Mouse (Mus musculus) lung, embryonic 16.5 days (tissue): ENCODE measurements around the gene Smg6. TPM values are rescaled to one million over a fixed set of nuclear protein-coding genes. Genes with fewer than 3 reads are reported as not detected.
"Not testable (repeated sequence)": the region's sequence is repeated elsewhere in the genome, so short reads cannot be mapped to it uniquely, and the experiment has no call there.

Experiments
- ATAC-seq: fragments of 200-750 bp; cut with Nextera tagmentation; 2 replicates; pipeline ENCODE4 v1.8.0; 2017; ENCODE audit warnings: low read depth, mild to moderate bottlenecking, moderate library complexity
- H3K27ac ChIP-seq: fragments of 300-500 bp; sonication (generic); 2 replicates; pipeline ENCODE4 v1.5.1; 2014; ENCODE audit warnings: mild to moderate bottlenecking, control low read depth, low read length
- H3K27me3 ChIP-seq: fragments of 300-500 bp; sonication (generic); 2 replicates; pipeline ENCODE4 v1.6.1; 2014; ENCODE audit warnings: low read depth, low read length, mixed read lengths; ENCODE audit not compliant: control insufficient read depth, insufficient read depth
- H3K36me3 ChIP-seq: fragments of 300-500 bp; sonication (generic); 2 replicates; pipeline ENCODE4 v1.6.1; 2014; ENCODE audit warnings: low read length; ENCODE audit not compliant: control insufficient read depth, insufficient read depth
- H3K4me1 ChIP-seq: fragments of 300-500 bp; sonication (generic); replicated peaks from 2 replicates; pipeline ENCODE4 v1.6.1; 2014; ENCODE audit warnings: low read length, mixed read lengths; ENCODE audit not compliant: control insufficient read depth, insufficient read depth
- H3K4me2 ChIP-seq: fragments of 300-500 bp; sonication (generic); 2 replicates; pipeline ENCODE4 v1.6.1; 2014; ENCODE audit warnings: low read depth, low read length, control low read depth
- H3K4me3 ChIP-seq: fragments of 300-500 bp; sonication (generic); 2 replicates; pipeline ENCODE4 v1.5.1; 2014; ENCODE audit warnings: mild to moderate bottlenecking, low read length, control low read depth
- H3K9ac ChIP-seq: fragments of 300-500 bp; sonication (generic); 2 replicates; pipeline ENCODE4 v1.6.1; 2014; ENCODE audit warnings: low read length, control low read depth
- H3K9me3 ChIP-seq: fragments of 300-500 bp; sonication (generic); 2 replicates; pipeline ENCODE4 v1.6.1; 2016; ENCODE audit warnings: low read length; ENCODE audit not compliant: control insufficient read depth
- WGBS: fragments of 180-500 bp; shearing (Covaris S2); extraction: QIAGEN DNeasy Blood & Tissue Kit; methylation state at CpG from one replicate; pipeline ENCODE4 v1.1.7; 2014; 5-methylcytosine and 5-hydroxymethylcytosine counted together
- polyA plus RNA-seq: library from polyadenylated mRNA; unstranded; fragments of >200 nt; fragmentation: Nextera tagmentation; extraction: Ambion mirVana; gene quantifications from 2 replicates; pipeline ENCODE4 v1.2.1, GENCODE M21; 2015

Gene Smg6
- polyA plus RNA-seq, 1 experiment from 2014 or later = 17.0 TPM

GRCm38 (mm10) chr11:74996482-74996881 is 70.9 kb downstream of the Smg6 start:
- H3K27ac ChIP-seq = no peak overlapping the region
- H3K9ac ChIP-seq = no peak overlapping the region

GRCm38 (mm10) chr11:75000869-75001653 is 75.4 kb downstream of the Smg6 start:
- 46% methylated on average over 10 of the region's 10 CpGs for WGBS
- Histone ChIP-seq H3K4me1 (peaks cover 6% of the 10 kb centered on the region; the same call in 1 of the 2 replicates), H3K27me3 (no peaks in the 10 kb centered on the region), H3K4me3 (no peak overlapping the region), H3K9me3 (no peaks in the 10 kb centered on the region), H3K36me3 (peaks cover 3% of the 10 kb centered on the region; the same call in 1 of the 2 replicates), H3K4me2 (no peak overlapping the region; the same call in 1 of the 2 replicates), H3K9ac (no peak overlapping the region), H3K27ac (peak overlapping the region; percentile 77)
- ATAC-seq = peak; percentile 85

More at GRCm38 (mm10) chr11:74996482-74996881, 70.9 kb downstream of the Smg6 start:
- Histone ChIP-seq H3K4me3 (no peak overlapping the region), H3K4me2 (no peak overlapping the region), H3K36me3 (peaks cover 3% of the 10 kb centered on the region; the same call in 1 of the 2 replicates), H3K4me1 (peaks cover 18% of the 10 kb centered on the region), H3K9me3 (no peaks in the 10 kb centered on the region), H3K27me3 (no peaks in the 10 kb centered on the region)
- ATAC-seq = no peak
- 72% methylated on average over 1 of the region's 1 CpGs for WGBS

- 69% methylated on average over 2 of the region's 2 CpGs for WGBS
- Histone ChIP-seq H3K4me1 (peaks cover 13% of the 10 kb centered on the region), H3K4me2 (no peak overlapping the region), H3K9ac (no peak overlapping the region), H3K27me3 (no peaks in the 10 kb centered on the region), H3K4me3 (no peak overlapping the region), H3K9me3 (no peaks in the 10 kb centered on the region), H3K36me3 (peaks cover 3% of the 10 kb centered on the region; the same call in 1 of the 2 replicates), H3K27ac (no peak overlapping the region)
- ATAC-seq = no peak
Measured at GRCm38 (mm10) chr11:75008270-75008669, 82.6 kb downstream of the Smg6 start.

GRCm38 (mm10) chr11:75009537-75009936 is 83.9 kb downstream of the Smg6 start:
- not testable (repeated sequence) for H3K9me3 ChIP-seq, H3K27ac ChIP-seq, H3K4me3 ChIP-seq, H3K36me3 ChIP-seq, H3K9ac ChIP-seq, H3K4me2 ChIP-seq, H3K27me3 ChIP-seq, ATAC-seq
- WGBS = 89% methylated on average over 2 of the region's 2 CpGs
- peaks cover 23% of the 10 kb centered on the region for H3K4me1 ChIP-seq

GRCm38 (mm10) chr11:75012997-75013694 is 87.5 kb downstream of the Smg6 start:
- no peaks in the 10 kb centered on the region for H3K27me3 ChIP-seq
- peak overlapping the region; percentile 90 for H3K27ac ChIP-seq
- H3K4me2 ChIP-seq = peak overlapping the region; percentile 25; the same call in 1 of the 2 replicates
- peaks cover 3% of the 10 kb centered on the region; the same call in 1 of the 2 replicates for H3K36me3 ChIP-seq
- H3K4me1 ChIP-seq = peaks cover 49% of the 10 kb centered on the region
- H3K9me3 ChIP-seq = no peaks in the 10 kb centered on the region
- 19% methylated on average over 12 of the region's 12 CpGs for WGBS
- no peak overlapping the region for H3K9ac ChIP-seq
- ATAC-seq = peak; percentile 95
- no peak overlapping the region for H3K4me3 ChIP-seq

- peak; percentile 9; the same call in 1 of the 2 replicates for ATAC-seq
- 71% methylated on average over 12 of the region's 12 CpGs for WGBS
- H3K36me3 ChIP-seq = no peaks in the 10 kb centered on the region
- H3K4me3 ChIP-seq = no peak overlapping the region
- H3K4me1 ChIP-seq = peaks cover 51% of the 10 kb centered on the region
- H3K27ac ChIP-seq = peak overlapping the region; percentile 90
- no peak overlapping the region for H3K9ac ChIP-seq
- H3K9me3 ChIP-seq = no peaks in the 10 kb centered on the region
- no peak overlapping the region for H3K4me2 ChIP-seq
- no peaks in the 10 kb centered on the region for H3K27me3 ChIP-seq
Measured at GRCm38 (mm10) chr11:75013764-75014695, 88.4 kb downstream of the Smg6 start.

- peak overlapping the region; percentile 77 for H3K27ac ChIP-seq
- no peak overlapping the region for H3K4me3 ChIP-seq
- no peaks in the 10 kb centered on the region for H3K36me3 ChIP-seq
- ATAC-seq = no peak
- no peaks in the 10 kb centered on the region for H3K27me3 ChIP-seq
- H3K4me1 ChIP-seq = peaks cover 51% of the 10 kb centered on the region
- H3K4me2 ChIP-seq = no peak overlapping the region
- no peaks in the 10 kb centered on the region for H3K9me3 ChIP-seq
- 61% methylated on average over 4 of the region's 4 CpGs for WGBS
- H3K9ac ChIP-seq = no peak overlapping the region
Measured at GRCm38 (mm10) chr11:75014816-75015215, 89.2 kb downstream of the Smg6 start.

- Histone ChIP-seq H3K4me3 (no peak overlapping the region), H3K9me3 (no peaks in the 10 kb centered on the region), H3K27ac (peak overlapping the region; percentile 77), H3K4me1 (peaks cover 51% of the 10 kb centered on the region), H3K4me2 (no peak overlapping the region; the same call in 1 of the 2 replicates), H3K9ac (no peak overlapping the region), H3K36me3 (no peaks in the 10 kb centered on the region), H3K27me3 (no peaks in the 10 kb centered on the region)
- WGBS = 40% methylated on average over 7 of the region's 7 CpGs
- ATAC-seq = peak; percentile 59; the same call in 1 of the 2 replicates
Measured at GRCm38 (mm10) chr11:75015453-75015871, 89.8 kb downstream of the Smg6 start.
